Mouse (Mus musculus): ENCODE measurements at regions not wholly inside any gene's neighbourhood (a gene's known extent, or its start where the extent isn't known, plus 50 kb on each side); places are given as distances from the start of the nearest gene placed in this dataset.

DNA sequence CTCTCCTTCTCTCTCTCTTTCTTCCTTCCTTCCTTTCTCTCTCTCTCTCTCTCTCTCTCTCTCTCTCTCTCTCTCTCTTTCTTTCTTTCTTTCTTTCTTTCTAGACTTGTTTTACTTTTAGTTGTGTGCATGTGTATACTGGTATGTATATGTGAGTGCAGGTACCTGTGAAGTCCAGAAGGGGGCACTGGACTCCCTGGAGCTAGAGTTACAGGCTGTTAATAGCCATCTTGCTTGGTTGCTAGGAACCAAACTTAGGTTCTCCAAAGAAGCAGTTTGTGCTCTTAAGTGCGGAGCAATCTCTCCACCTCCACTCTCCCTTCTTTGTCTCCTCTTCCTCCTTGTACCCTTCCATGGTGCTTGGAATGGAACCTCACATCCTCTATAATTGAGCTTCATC is 77.2 kb downstream of the Gm10604 start:
- DNase-seq: no peak

GRCm38 (mm10) chr4:11903401-11903800 is 77.7 kb downstream of the Gm10604 start:
- DNase-seq: peak in 1 of 2 experiments; percentile 21

DNA sequence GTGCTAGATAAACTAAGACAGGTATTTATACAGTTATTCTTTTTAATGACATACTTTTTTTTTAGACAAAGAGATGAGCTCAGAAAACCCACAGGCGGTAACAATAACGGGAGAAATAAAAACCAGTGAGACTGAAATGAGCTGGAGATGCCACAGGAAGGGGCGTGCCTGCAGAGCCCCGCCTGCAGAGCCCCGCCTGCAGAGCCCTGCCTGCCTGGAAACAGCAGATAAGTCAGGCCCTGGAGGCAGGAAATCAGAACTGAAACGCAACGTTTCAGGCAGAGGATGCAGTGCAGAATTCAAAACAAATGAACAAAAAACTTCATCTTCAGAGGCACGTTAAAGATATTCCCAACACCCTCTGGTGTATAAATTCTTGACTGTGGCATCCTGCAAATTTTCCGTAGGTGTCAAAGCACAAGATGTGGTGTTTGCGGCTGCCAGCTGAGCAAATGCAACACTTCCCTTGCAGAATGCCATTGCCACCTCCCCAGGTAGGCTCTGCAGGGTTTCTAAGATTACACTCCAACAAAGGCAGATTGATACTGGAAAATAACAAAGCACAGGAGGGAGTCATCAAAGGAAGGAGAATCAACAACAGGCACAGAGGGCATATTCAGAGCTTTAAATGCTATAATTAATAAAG is 81.0 kb downstream of the Gm10604 start:
- DNase-seq: peak in 1 of 2 experiments; percentile 32

- no peak for DNase-seq
Observed at GRCm38 (mm10) chr4:11897231-11897630, 83.8 kb downstream of the Gm10604 start.

DNA sequence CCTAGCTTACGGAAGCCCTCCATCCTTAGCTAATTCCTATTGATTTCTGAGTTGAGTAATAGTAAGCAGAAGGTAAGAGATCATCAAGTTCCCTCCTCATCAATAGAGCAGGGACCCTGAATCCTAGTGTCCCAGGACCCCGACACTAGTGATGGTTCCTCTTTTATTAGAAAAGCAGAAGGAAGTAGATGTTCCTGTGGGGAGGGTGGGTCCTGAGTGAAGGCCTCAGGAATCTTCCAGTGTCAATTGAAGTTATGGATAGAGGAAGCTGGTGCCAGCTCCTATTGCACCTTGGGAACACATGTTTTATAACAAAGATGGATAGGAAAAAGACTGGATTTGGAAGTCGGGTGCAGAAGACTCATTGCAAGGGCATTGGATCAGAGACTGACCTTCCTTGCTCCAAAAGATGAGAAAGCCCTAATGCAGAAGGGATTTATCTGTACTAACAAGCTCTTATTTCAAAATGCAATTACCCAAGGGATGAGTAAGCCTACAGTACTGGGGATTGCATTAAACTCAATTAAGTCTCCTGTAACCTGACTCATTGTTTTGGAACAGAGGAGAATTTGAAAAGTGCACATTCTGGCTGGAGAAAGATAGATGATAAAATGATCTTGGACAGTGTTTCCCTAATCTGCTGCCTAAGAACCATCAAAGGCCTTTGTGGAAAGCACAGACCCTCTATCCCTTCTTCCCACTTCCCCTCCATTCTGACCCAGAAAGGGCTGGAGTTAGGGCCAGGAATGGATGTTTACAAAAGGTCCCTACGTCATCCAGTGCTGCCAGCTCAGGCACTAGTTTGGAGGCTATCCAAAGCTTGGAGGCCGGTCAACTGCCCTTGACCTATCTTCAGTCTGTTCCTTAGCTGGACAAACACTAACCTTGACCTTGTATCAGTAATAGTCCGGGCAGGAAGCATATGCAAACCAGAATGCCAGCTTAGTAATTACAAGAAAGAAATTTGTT is 84.9 kb downstream of the Gm10604 start:
- DNase-seq: peak; percentile 85 to 87

GRCm38 (mm10) chr4:11893560-11894205 is 87.4 kb downstream of the Gm10604 start:
- no peak for DNase-seq

GRCm38 (mm10) chr4:11889039-11889600 is 91.9 kb downstream of the Gm10604 start:
- DNase-seq: peak; percentile 61 to 67

DNA sequence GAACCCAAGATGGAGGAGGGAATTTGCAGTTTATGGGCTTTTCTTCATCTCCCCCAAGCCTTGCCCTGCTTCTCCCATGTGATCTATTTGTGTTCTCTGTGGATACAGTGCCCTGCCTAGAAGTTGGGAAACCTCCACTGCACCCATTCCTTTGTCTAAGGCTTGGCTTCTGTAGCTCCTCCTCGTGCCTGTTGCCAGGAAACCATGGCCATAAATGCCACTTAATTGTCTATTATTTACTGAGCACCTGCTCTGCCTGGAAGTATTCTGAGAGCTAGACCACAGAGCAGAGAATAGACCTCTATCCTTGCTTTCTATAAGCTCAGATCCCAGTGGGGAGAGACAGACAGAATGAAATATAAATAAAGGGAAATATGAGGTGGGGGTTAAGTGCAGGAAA is 93.7 kb downstream of the Gm10604 start:
- DNase-seq: no peak

- no peak for DNase-seq
Observed at GRCm38 (mm10) chr4:11885499-11885898, 95.6 kb downstream of the Gm10604 start.

- DNase-seq: peak in 1 of 2 experiments; percentile 39
Observed at GRCm38 (mm10) chr4:11884818-11885217, 96.2 kb downstream of the Gm10604 start.

DNA sequence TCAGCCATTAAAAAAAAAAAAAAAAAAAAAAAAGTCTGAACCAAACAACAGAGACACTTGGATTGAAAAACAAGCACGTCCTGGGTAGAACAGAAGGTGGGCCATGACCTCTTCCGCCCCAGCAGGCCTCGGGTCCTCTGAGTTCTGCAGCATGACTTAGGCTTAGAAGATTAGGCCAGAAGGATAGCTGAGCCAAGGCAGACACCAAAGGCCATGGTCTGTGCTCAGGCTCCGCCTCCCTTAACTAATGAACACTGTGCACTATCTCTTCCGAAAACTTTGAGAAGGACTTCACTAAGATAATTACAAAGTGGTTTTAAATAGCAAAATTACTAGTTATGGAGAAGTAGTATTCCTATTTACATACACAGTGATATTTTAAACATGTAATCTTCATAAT is 97.8 kb downstream of the Gm10604 start:
- DNase-seq: peak; percentile 40 to 54

DNA sequence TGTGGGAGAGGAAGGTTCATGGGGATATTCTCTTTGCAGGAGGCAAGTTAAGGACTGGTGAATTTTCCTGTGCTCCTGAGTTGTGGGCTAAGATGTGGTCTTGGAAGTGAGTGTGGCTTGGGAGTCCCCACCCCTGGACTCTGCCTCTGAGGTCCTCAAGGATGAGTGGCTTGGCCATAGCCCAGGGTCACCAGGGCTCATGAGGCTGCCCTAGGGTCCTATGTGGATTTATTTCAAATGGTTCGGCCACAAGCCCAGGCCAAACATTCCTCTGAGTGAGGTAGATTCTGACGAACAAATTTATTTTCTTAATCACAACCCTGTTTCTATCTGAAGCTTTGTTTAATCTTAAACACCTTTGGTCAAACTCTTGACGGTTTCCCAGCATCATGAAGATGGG is 98.4 kb downstream of the Gm10604 start:
- peak in 1 of 2 experiments; percentile 45 for DNase-seq

- no peak for DNase-seq
Observed at GRCm38 (mm10) chr4:11878638-11879037, 102.4 kb downstream of the Gm10604 start.

- DNase-seq: no peak
Observed at GRCm38 (mm10) chr4:11877945-11878344, 103.1 kb downstream of the Gm10604 start.

GRCm38 (mm10) chr4:11876009-11876408 is 105.1 kb downstream of the Gm10604 start:
- no peak for DNase-seq

DNA sequence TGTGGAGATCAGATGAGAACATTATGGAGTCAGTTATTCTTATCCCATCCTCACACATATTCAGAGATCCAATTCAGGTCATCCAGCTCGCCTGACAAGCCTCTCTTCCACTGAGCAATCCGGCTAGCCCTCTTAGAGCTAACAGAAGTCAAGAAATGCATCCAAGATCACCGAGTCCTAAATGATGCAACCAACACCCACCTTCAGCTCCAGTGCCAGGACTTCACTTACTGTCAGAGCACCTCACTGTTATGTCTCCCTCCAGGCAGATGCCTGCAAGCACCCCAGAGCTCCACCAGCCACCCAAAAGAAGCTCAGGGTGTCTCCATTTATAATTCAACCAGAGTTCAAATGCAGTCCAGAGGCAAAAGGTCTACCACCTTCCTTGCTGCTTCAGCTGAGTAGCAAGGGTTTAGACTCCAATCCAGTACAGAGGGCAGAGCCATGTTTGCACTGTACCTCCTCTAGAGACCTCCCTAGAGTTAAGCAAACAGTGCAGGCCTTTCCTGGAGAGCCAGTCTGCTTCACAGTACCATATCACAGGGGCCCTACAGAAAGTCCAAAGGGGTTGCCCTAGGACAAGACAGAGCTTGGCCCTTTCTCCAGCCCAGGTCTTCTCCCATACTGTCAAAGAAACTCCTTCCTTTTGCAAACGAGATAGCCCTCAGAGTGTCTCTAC is 106.3 kb downstream of the Gm10604 start:
- DNase-seq: no peak

DNA sequence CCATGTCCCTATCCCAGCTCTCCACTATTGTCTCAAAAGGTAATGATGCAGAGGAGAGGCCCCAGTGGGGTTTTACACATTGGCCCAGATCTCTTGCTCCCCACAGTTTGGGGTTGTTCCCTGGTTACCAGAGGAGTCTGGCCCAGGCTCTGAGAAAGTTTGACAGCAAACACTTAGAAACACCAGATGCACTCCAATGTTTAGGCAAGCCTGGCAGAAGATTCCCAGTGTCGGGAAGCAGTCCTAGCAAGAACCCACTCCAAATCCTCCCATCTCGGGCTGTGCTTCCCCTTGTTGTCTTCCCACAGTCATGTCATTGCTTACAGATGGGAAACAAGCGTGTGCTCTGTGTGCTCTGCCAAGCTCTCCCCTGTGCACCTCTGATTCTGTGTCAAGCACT is 109.0 kb downstream of the Gm10604 start:
- DNase-seq: no peak

DNA sequence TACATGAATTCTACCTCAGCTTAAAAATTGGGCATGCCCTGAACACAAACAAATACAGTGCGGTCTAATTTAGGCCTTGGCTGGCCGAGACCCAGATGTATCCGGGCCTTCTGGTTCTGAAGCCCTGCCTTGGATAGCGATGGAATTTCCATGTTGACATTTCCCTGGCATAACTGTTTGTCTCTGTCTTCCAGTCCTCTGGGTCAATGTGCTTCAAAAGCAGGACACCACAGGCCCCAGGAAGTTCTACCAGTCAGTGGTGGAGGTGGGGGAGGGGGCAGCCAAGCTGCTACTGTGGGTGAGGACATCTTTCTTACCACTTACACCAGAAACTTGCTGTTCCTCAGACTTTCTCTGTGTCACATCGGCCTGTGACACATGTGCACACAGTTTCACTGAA is 111.3 kb downstream of the Gm10604 start:
- no peak for DNase-seq

DNA sequence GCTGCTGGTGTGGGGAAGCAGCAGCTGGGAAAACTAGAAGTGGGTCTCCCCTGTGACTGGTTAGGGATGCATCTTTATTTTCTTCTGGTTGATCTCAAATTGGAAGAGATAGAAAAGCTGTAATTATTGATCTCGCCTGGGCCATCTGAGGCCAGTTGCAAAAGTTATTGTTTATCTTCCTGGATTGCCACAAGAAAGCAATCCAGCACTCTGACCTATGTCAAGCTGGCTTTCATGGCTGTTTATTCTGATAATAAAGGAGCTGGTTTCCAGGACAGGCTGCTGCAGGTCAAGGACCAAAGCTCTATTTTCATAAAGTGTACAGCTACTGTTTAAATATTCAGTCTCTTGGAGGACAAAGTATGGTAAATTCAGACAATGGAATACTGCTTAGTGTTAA is 112.5 kb downstream of the Gm10604 start:
- no peak for DNase-seq

Data from adrenal gland, postnatal 36 days (tissue).